Mouse (Mus musculus) forebrain, postnatal 0 days (tissue): ENCODE measurements around the gene Ralgps2. TPM values are rescaled to one million over a fixed set of nuclear protein-coding genes. Genes with fewer than 3 reads are reported as not detected.
A peak's percentile ranks its signal among the peaks of the same experiment; 100 is the strongest.

Experiments used
- ATAC-seq: fragments of 200-750 bp; cut with Nextera tagmentation; 2 replicates; pipeline ENCODE4 v1.8.0; 2017; ENCODE audit warnings: mild to moderate bottlenecking, moderate library complexity
- DNase-seq: peaks from one replicate; pipeline ENCODE4 v3.0.0-alpha.2; 2015
- H3K27ac ChIP-seq: fragments of 300-500 bp; sonication (generic); 2 replicates; pipeline ENCODE4 v1.5.1; 2014; ENCODE audit warnings: low read depth, mild to moderate bottlenecking, antibody characterized with exemption, low read length, moderate library complexity, mixed read lengths
- H3K27me3 ChIP-seq: fragments of 300-500 bp; sonication (generic); 2 replicates; pipeline ENCODE4 v1.6.1; 2014; ENCODE audit warnings: mild to moderate bottlenecking, low read length, mixed read lengths; ENCODE audit not compliant: insufficient read depth
- H3K36me3 ChIP-seq: fragments of 300-500 bp; sonication (generic); 2 replicates; pipeline ENCODE4 v1.6.1; 2014; ENCODE audit warnings: mild to moderate bottlenecking, moderate library complexity; ENCODE audit not compliant: insufficient read depth
- H3K4me1 ChIP-seq: fragments of 300-500 bp; sonication (generic); 2 replicates; pipeline ENCODE4 v1.6.1; 2014; ENCODE audit warnings: antibody characterized with exemption; ENCODE audit not compliant: insufficient read depth
- H3K4me2 ChIP-seq: fragments of 300-500 bp; sonication (generic); 2 replicates; pipeline ENCODE4 v1.6.1; 2014; ENCODE audit warnings: low read depth, mild to moderate bottlenecking, moderate library complexity
- H3K4me3 ChIP-seq: fragments of 300-500 bp; sonication (generic); 2 replicates; pipeline ENCODE4 v1.5.1; 2014; ENCODE audit warnings: low read depth, low read length, mixed read lengths
- H3K9ac ChIP-seq: fragments of 300-500 bp; sonication (generic); 2 replicates; pipeline ENCODE4 v1.6.1; 2014; ENCODE audit warnings: mild to moderate bottlenecking
- H3K9me3 ChIP-seq: fragments of 300-500 bp; sonication (generic); 2 replicates; pipeline ENCODE4 v1.6.1; 2016; ENCODE audit warnings: low read length
- CTCF ChIP-seq: sonication (generic); IDR thresholded peaks from 2 replicates; pipeline ENCODE4 v1.5.1; 2016; ENCODE audit warnings: antibody characterized with exemption, control low read depth, low read depth
- WGBS: fragments of 180-500 bp; shearing (Covaris S2); extraction: QIAGEN DNeasy Blood & Tissue Kit; methylation state at CpG from one replicate; pipeline ENCODE4 v1.1.7; 2014; 5-methylcytosine and 5-hydroxymethylcytosine counted together
- polyA plus RNA-seq: library from polyadenylated mRNA; unstranded; fragments of >200 nt; fragmentation: Nextera tagmentation; extraction: Ambion mirVana; gene quantifications from 2 replicates; pipeline ENCODE4 v1.2.1, GENCODE M21; 2015
- total RNA-seq: library from RNA; depleted of rRNA; stranded (reverse); fragments of >200 nt; gene quantifications from 2 replicates; pipeline ENCODE4 v1.2.3, GENCODE M21; 2014

The Ralgps2 gene
- total and polyA plus RNA-seq, 2 experiments from 2014 or later = 85.9 to 94.9 TPM

GRCm38 (mm10) chr1:156921290-156921994 is 18.0 kb downstream of the Ralgps2 start:
- Histone ChIP-seq H3K9me3 (no peaks in the 10 kb centered on the region), H3K4me2 (no peak overlapping the region), H3K27ac (no peak overlapping the region), H3K9ac (no peak overlapping the region), H3K36me3 (no peaks in the 10 kb centered on the region; the same call in 1 of the 2 replicates), H3K4me3 (no peak overlapping the region), H3K4me1 (no peaks in the 10 kb centered on the region), H3K27me3 (no peaks in the 10 kb centered on the region)
- 66% methylated on average over 12 of the region's 12 CpGs for WGBS
- TF ChIP-seq CTCF = no peak
- ATAC-seq = no peak
- no peak for DNase-seq

GRCm38 (mm10) chr1:156917460-156917859 is 22.0 kb downstream of the Ralgps2 start:
- H3K4me2 ChIP-seq = no peak overlapping the region
- no peaks in the 10 kb centered on the region for H3K4me1 ChIP-seq
- peak; percentile 81 for DNase-seq
- H3K9ac ChIP-seq = no peak overlapping the region
- no peaks in the 10 kb centered on the region for H3K36me3 ChIP-seq
- WGBS = 5% methylated on average over 3 of the region's 3 CpGs
- H3K27me3 ChIP-seq = no peaks in the 10 kb centered on the region
- no peaks in the 10 kb centered on the region for H3K9me3 ChIP-seq
- no peak overlapping the region for H3K27ac ChIP-seq
- no peak overlapping the region for H3K4me3 ChIP-seq
- peak; percentile 69 for ATAC-seq
- peak; percentile 81 for TF ChIP-seq CTCF

GRCm38 (mm10) chr1:156916361-156916760 is 23.1 kb downstream of the Ralgps2 start:
- Histone ChIP-seq H3K27ac (no peak overlapping the region), H3K4me2 (no peak overlapping the region), H3K4me3 (no peak overlapping the region), H3K9ac (no peak overlapping the region), H3K4me1 (no peaks in the 10 kb centered on the region), H3K9me3 (no peaks in the 10 kb centered on the region), H3K27me3 (no peaks in the 10 kb centered on the region), H3K36me3 (no peaks in the 10 kb centered on the region)
- ATAC-seq = no peak
- DNase-seq = no peak
- WGBS = 82% methylated on average over 3 of the region's 3 CpGs
- no peak for TF ChIP-seq CTCF

- ATAC-seq (no peak), DNase-seq (no peak)
- H3K27ac ChIP-seq = no peak overlapping the region
- H3K27me3 ChIP-seq = no peaks in the 10 kb centered on the region
- H3K4me3 ChIP-seq = no peak overlapping the region
- no peak for TF ChIP-seq CTCF
- H3K9me3 ChIP-seq = no peaks in the 10 kb centered on the region
- WGBS = 66% methylated on average over 5 of the region's 5 CpGs
- no peak overlapping the region for H3K4me2 ChIP-seq
- H3K9ac ChIP-seq = no peak overlapping the region
- no peaks in the 10 kb centered on the region for H3K4me1 ChIP-seq
- no peaks in the 10 kb centered on the region for H3K36me3 ChIP-seq
These were observed 24.5 kb downstream of the Ralgps2 start for GRCm38 (mm10) chr1:156914942-156915341.

- WGBS = 91% methylated on average over 6 of the region's 6 CpGs
- no peak for DNase-seq
- ATAC-seq = no peak
- H3K4me3 ChIP-seq = no peak overlapping the region
- H3K27me3 ChIP-seq = no peaks in the 10 kb centered on the region
- no peaks in the 10 kb centered on the region for H3K9me3 ChIP-seq
- H3K4me1 ChIP-seq = no peaks in the 10 kb centered on the region
- no peak overlapping the region for H3K9ac ChIP-seq
- H3K27ac ChIP-seq = no peak overlapping the region
- no peak overlapping the region for H3K4me2 ChIP-seq
- TF ChIP-seq CTCF = no peak
- H3K36me3 ChIP-seq = no peaks in the 10 kb centered on the region
These were observed 26.2 kb downstream of the Ralgps2 start for GRCm38 (mm10) chr1:156913190-156913589.

- DNase-seq (no peak), ATAC-seq (no peak)
- Histone ChIP-seq H3K4me2 (no peak overlapping the region), H3K36me3 (no peaks in the 10 kb centered on the region; the same call in 1 of the 2 replicates), H3K4me1 (no peaks in the 10 kb centered on the region), H3K9me3 (no peaks in the 10 kb centered on the region), H3K27ac (no peak overlapping the region), H3K27me3 (no peaks in the 10 kb centered on the region), H3K9ac (no peak overlapping the region), H3K4me3 (no peak overlapping the region)
- WGBS = 70% methylated on average over 2 of the region's 2 CpGs
- TF ChIP-seq CTCF = no peak
These were observed 28.5 kb downstream of the Ralgps2 start for GRCm38 (mm10) chr1:156910948-156911347.

- H3K4me1 ChIP-seq = no peaks in the 10 kb centered on the region
- H3K27ac ChIP-seq = no peak overlapping the region
- peak; percentile 21; the same call in 1 of the 2 replicates for TF ChIP-seq CTCF
- no peaks in the 10 kb centered on the region; the same call in 1 of the 2 replicates for H3K36me3 ChIP-seq
- H3K4me3 ChIP-seq = no peak overlapping the region
- no peak overlapping the region for H3K4me2 ChIP-seq
- no peak overlapping the region for H3K9ac ChIP-seq
- DNase-seq (no peak), ATAC-seq (no peak)
- H3K27me3 ChIP-seq = no peaks in the 10 kb centered on the region
- H3K9me3 ChIP-seq = no peaks in the 10 kb centered on the region
These were observed 29.6 kb downstream of the Ralgps2 start for GRCm38 (mm10) chr1:156909866-156910265.
